Mouse (Mus musculus): ENCODE results near the gene Cux2.
A peak's percentile ranks its signal among the peaks of the same experiment; 100 is the strongest.

Cux2 gene

GRCm38 (mm10) chr5:122059060-122060017, 9.4 kb upstream of the Cux2 start:
- peak; percentile 63 to 75 for DNase-seq

- DNase-seq: no peak
These were observed 7.7 kb upstream of the Cux2 start for GRCm38 (mm10) chr5:122057622-122058021.

- DNase-seq: no peak
These were observed 6.7 kb upstream of the Cux2 start for GRCm38 (mm10) chr5:122056557-122056956.

- peak; percentile 72 to 88 for DNase-seq
These were observed 4.4 kb upstream of the Cux2 start for GRCm38 (mm10) chr5:122054130-122054843.

- no peak for DNase-seq
These were observed 3.7 kb upstream of the Cux2 start for GRCm38 (mm10) chr5:122053587-122053986.

GRCm38 (mm10) chr5:122050832-122051105, 867 bp upstream of the Cux2 start:
- no peak for DNase-seq

GRCm38 (mm10) chr5:122049664-122050016, 262 bp downstream of the Cux2 start:
- peak in 1 of 2 experiments; percentile 62 for DNase-seq

GRCm38 (mm10) chr5:122048686-122049663, 927 bp downstream of the Cux2 start:
- peak; percentile 50 to 51 for DNase-seq

- peak; percentile 22 to 30 for DNase-seq
These were observed 1.6 kb downstream of the Cux2 start for GRCm38 (mm10) chr5:122048252-122048651.

GRCm38 (mm10) chr5:122047791-122048190, 2.1 kb downstream of the Cux2 start:
- peak; percentile 13 to 19 for DNase-seq

GRCm38 (mm10) chr5:122043567-122043966, 6.3 kb downstream of the Cux2 start:
- DNase-seq: no peak

- no peak for DNase-seq
These were observed 14.6 kb downstream of the Cux2 start for GRCm38 (mm10) chr5:122035278-122035677.

GRCm38 (mm10) chr5:122033167-122033478, 16.8 kb downstream of the Cux2 start:
- no peak for DNase-seq

- DNase-seq: no peak
These were observed 17.3 kb downstream of the Cux2 start for GRCm38 (mm10) chr5:122032471-122033166.

- no peak for DNase-seq
These were observed 18.8 kb downstream of the Cux2 start for GRCm38 (mm10) chr5:122031146-122031545.

GRCm38 (mm10) chr5:122030640-122031039, 19.3 kb downstream of the Cux2 start:
- no peak for DNase-seq

- no peak for DNase-seq
These were observed 23.1 kb downstream of the Cux2 start for GRCm38 (mm10) chr5:122026771-122027170.

- no peak for DNase-seq
These were observed 23.6 kb downstream of the Cux2 start for GRCm38 (mm10) chr5:122026284-122026683.

GRCm38 (mm10) chr5:122025117-122025516, 24.8 kb downstream of the Cux2 start:
- DNase-seq: no peak

- DNase-seq: peak; percentile 19 to 20
These were observed 30.6 kb downstream of the Cux2 start for GRCm38 (mm10) chr5:122019288-122019687.

GRCm38 (mm10) chr5:122017778-122018177, 32.1 kb downstream of the Cux2 start:
- DNase-seq: no peak

GRCm38 (mm10) chr5:122017269-122017668, 32.6 kb downstream of the Cux2 start:
- DNase-seq: no peak
